In genomic region chr6:17280939-17281756, GRCm38 (mm10) we compare ENCODE assay signal across 7 mouse cellular contexts. TPM values are rescaled to one million over a fixed set of nuclear protein-coding genes. Genes with fewer than 3 reads are reported as not detected.
DNase-seq lines count a peak whose midpoint lies in the region; ATAC-seq lines count a peak whose summit lies in the region.

Cav2 (plus strand) TSS chr6:17281185.

- no peak within 1 kb of the TSS; the same call in 1 of the 2 replicates for H3K27ac ChIP-seq in embryonic facial prominence, embryonic 12.5 days
- no peak within 1 kb of the TSS for H3K27ac ChIP-seq in limb, embryonic 11.5 days (replicated peaks; ENCODE audit: low read depth, low read length)
- H3K27ac ChIP-seq in midbrain, embryonic 12.5 days (replicated peaks): no peak within 1 kb of the TSS

- peak within 1 kb of the TSS; percentile 94 for H3K4me2 ChIP-seq in embryonic facial prominence, embryonic 12.5 days (replicated peaks)
- H3K4me2 ChIP-seq in limb, embryonic 11.5 days (ENCODE audit: low read depth, severe bottlenecking): peak within 1 kb of the TSS; percentile 95
- H3K4me2 ChIP-seq in midbrain, embryonic 12.5 days (replicated peaks): peak within 1 kb of the TSS; percentile 80

- peak within 1 kb of the TSS; percentile 50 for H3K4me3 ChIP-seq in embryonic facial prominence, embryonic 12.5 days
- peak within 1 kb of the TSS; percentile 45 for H3K4me3 ChIP-seq in limb, embryonic 11.5 days (ENCODE audit: low read depth, low read length)
- peak within 1 kb of the TSS; percentile 49 for H3K4me3 ChIP-seq in midbrain, embryonic 12.5 days

- H3K9ac ChIP-seq in embryonic facial prominence, embryonic 12.5 days: peak within 1 kb of the TSS; percentile 63
- H3K9ac ChIP-seq in limb, embryonic 11.5 days (ENCODE audit: low read length): peak within 1 kb of the TSS; percentile 65
- peak within 1 kb of the TSS; percentile 59 for H3K9ac ChIP-seq in midbrain, embryonic 12.5 days (replicated peaks)

- peaks cover 8% of the 10 kb centered on the region; the same call in 1 of the 2 replicates for H3K27me3 ChIP-seq in embryonic facial prominence, embryonic 12.5 days
- H3K27me3 ChIP-seq in limb, embryonic 11.5 days (ENCODE audit: control insufficient read depth, insufficient read depth, low read length): no peaks in the 10 kb centered on the region
- H3K27me3 ChIP-seq in midbrain, embryonic 12.5 days: peaks cover 8% of the 10 kb centered on the region

- H3K9me3 ChIP-seq in embryonic facial prominence, embryonic 12.5 days: no peaks in the 10 kb centered on the region
- no peaks in the 10 kb centered on the region for H3K9me3 ChIP-seq in limb, embryonic 11.5 days (ENCODE audit: control insufficient read depth, low read length)
- H3K9me3 ChIP-seq in midbrain, embryonic 12.5 days: no peaks in the 10 kb centered on the region

- peaks cover 10% of the 10 kb centered on the region; the same call in 1 of the 2 replicates for H3K4me1 ChIP-seq in embryonic facial prominence, embryonic 12.5 days
- 0 out of 2 replicates have a peak, but pooled peaks cover 3% of the 10 kb centered on the region for H3K4me1 ChIP-seq in limb, embryonic 11.5 days (ENCODE audit: control insufficient read depth, insufficient read depth, low read length)
- H3K4me1 ChIP-seq in midbrain, embryonic 12.5 days: peaks cover 8% of the 10 kb centered on the region

- ATAC-seq in embryonic facial prominence, embryonic 12.5 days (ENCODE audit: insufficient number of reproducible peaks, insufficient read depth, low FRiP score, low TSS enrichment): peak; percentile 85
- peak; percentile 73 for ATAC-seq in limb, embryonic 11.5 days (ENCODE audit: insufficient number of reproducible peaks, low FRiP score, low TSS enrichment, low read depth)
- ATAC-seq in midbrain, embryonic 12.5 days (ENCODE audit: low FRiP score, low read depth): peak; percentile 95

- peak; percentile 52 to 57 for DNase-seq in adrenal gland, postnatal 4 days (ENCODE audit: low spot score in 2 of 2)
- DNase-seq in heart, adult 18-20 months: peak; percentile 84 to 96
- peak; percentile 87 for DNase-seq in kidney, adult 18-20 months
- DNase-seq in limb, embryonic 11.5 days (ENCODE audit: low spot score): peak; percentile 70
- DNase-seq in right cerebral cortex, postnatal 4 days: peak; percentile 40

- no peaks in the 10 kb centered on the region for H3K36me3 ChIP-seq in embryonic facial prominence, embryonic 12.5 days
- H3K36me3 ChIP-seq in limb, embryonic 11.5 days (ENCODE audit: control insufficient read depth, insufficient read depth, low read length): no peaks in the 10 kb centered on the region
- H3K36me3 ChIP-seq in midbrain, embryonic 12.5 days: no peaks in the 10 kb centered on the region

- WGBS in embryonic facial prominence, embryonic 12.5 days: 1% methylated on average over 40 of the region's 40 CpGs
- WGBS in limb, embryonic 11.5 days: 1% methylated on average over 39 of the region's 40 CpGs
- WGBS in midbrain, embryonic 12.5 days: 1% methylated on average over 37 of the region's 40 CpGs

RNA-seq across cellular contexts. Expression of gene Cav2, which starts in this region (rescaled TPM):
- total RNA-seq in adrenal gland, postnatal 4 days (2021): 10 to 100 TPM; 21.0 to 24.1 TPM
- 9.3 TPM in 2 replicates for polyA plus RNA-seq in embryonic facial prominence, embryonic 12.5 days (2016; fragmentation: Nextera tagmentation; extraction: Ambion mirVana)
- 10 to 100 TPM; 33.0 to 39.1 TPM for total RNA-seq in heart, adult 18-20 months (2021)
- polyA plus RNA-seq in limb, embryonic 11.5 days (2014; fragmentation: Nextera tagmentation; extraction: Ambion mirVana): 7.1 and 7.2 TPM in 2 replicates
- polyA plus RNA-seq in midbrain, embryonic 12.5 days (2016; fragmentation: Nextera tagmentation; extraction: Ambion mirVana): 5.8 and 6.0 TPM in 2 replicates

Comparison
In these comparisons a context has a peak if more than half of its experiments do, and no peak if none do; other contexts are left out.
1. DNase-seq: peak in every context shown above with its lines; median percentile 90 in heart, adult 18-20 months; 87 in kidney, adult 18-20 months; 70 in limb, embryonic 11.5 days; 54 in adrenal gland, postnatal 4 days; 40 in right cerebral cortex, postnatal 4 days.